Mouse (Mus musculus) limb, embryonic 14.5 days (tissue): ENCODE data around the gene Xlr5a. TPM values are rescaled to one million over a fixed set of nuclear protein-coding genes. Genes with fewer than 3 reads are reported as not detected.
"Not testable (repeated sequence)": the region's sequence is repeated elsewhere in the genome, so short reads cannot be mapped to it uniquely, and the experiment has no call there.

Experiments used
- ATAC-seq: fragments of 200-750 bp; cut with Nextera tagmentation; 2 replicates; pipeline ENCODE4 v1.8.0; 2017; ENCODE audit warnings: low read depth, moderate number of reproducible peaks, moderate TSS enrichment; ENCODE audit not compliant: low FRiP score
- DNase-seq: peaks from one replicate; pipeline ENCODE4 v3.0.0-alpha.2; 2015; ENCODE audit warnings: low spot score
- H3K27ac ChIP-seq: fragments of 300-500 bp; sonication (generic); replicated peaks from 2 replicates; pipeline ENCODE4 v1.5.1; 2014; ENCODE audit warnings: low read depth, mild to moderate bottlenecking, low read length, moderate library complexity, mixed read lengths
- H3K27me3 ChIP-seq: fragments of 300-500 bp; sonication (generic); 2 replicates; pipeline ENCODE4 v1.6.1; 2014; ENCODE audit warnings: low read length, mixed read lengths; ENCODE audit not compliant: control insufficient read depth, insufficient read depth
- H3K36me3 ChIP-seq: fragments of 300-500 bp; sonication (generic); 2 replicates; pipeline ENCODE4 v1.6.1; 2014; ENCODE audit warnings: mild to moderate bottlenecking, low read length, moderate library complexity, mixed read lengths; ENCODE audit not compliant: control insufficient read depth, insufficient read depth
- H3K4me1 ChIP-seq: fragments of 300-500 bp; sonication (generic); 2 replicates; pipeline ENCODE4 v1.6.1; 2014; ENCODE audit warnings: antibody characterized with exemption, low read length, mixed read lengths; ENCODE audit not compliant: control insufficient read depth, insufficient read depth
- H3K4me2 ChIP-seq: fragments of 300-500 bp; sonication (generic); replicated peaks from 2 replicates; pipeline ENCODE4 v1.6.1; 2014; ENCODE audit warnings: low read depth, mild to moderate bottlenecking, low read length, moderate library complexity; ENCODE audit not compliant: severe bottlenecking
- H3K4me3 ChIP-seq: fragments of 300-500 bp; sonication (generic); replicated peaks from 2 replicates; pipeline ENCODE4 v1.5.1; 2014; ENCODE audit warnings: low read length
- H3K9ac ChIP-seq: fragments of 300-500 bp; sonication (generic); 2 replicates; pipeline ENCODE4 v1.6.1; 2014; ENCODE audit warnings: mild to moderate bottlenecking, low read depth, low read length, moderate library complexity; ENCODE audit not compliant: severe bottlenecking
- H3K9me3 ChIP-seq: fragments of 300-500 bp; sonication (generic); 2 replicates; pipeline ENCODE4 v1.6.1; 2016; ENCODE audit warnings: low read length; ENCODE audit not compliant: control insufficient read depth
- POLR2A ChIP-seq: fragments of 200-500 bp; IDR thresholded peaks from 2 replicates; pipeline ENCODE4 v1.8.0; 2012; ENCODE audit warnings: inconsistent platforms, mild to moderate bottlenecking, moderate library complexity, borderline replicate concordance; ENCODE audit not compliant: insufficient read depth, insufficient read length; ENCODE audit errors: extremely low read depth
- WGBS: fragments of 180-500 bp; shearing (Covaris S2); extraction: QIAGEN DNeasy Blood & Tissue Kit; methylation state at CpG from one replicate; pipeline ENCODE4 v1.1.7; 2014; 5-methylcytosine and 5-hydroxymethylcytosine counted together
- polyA plus RNA-seq, 2 experiments: library from polyadenylated mRNA; depleted of rRNA in 1 of 2; stranded (reverse) in 1 of 2; unstranded in 1 of 2; fragments of >200 nt; fragmentation: Nextera tagmentation in 1 of 2; extraction: Ambion mirVana in 1 of 2; gene quantifications; 2 replicates each; pipeline versions ENCODE4 v1.2.1 to v1.2.3; 2012 to 2014

Gene Xlr5a
- 0.06 TPM in 1 of 2 replicates, not detected in the other for polyA plus RNA-seq (2012; rRNA removed)
- polyA plus RNA-seq (2014; fragmentation: Nextera tagmentation; extraction: Ambion mirVana): 0.12 TPM in 1 of 2 replicates, not detected in the other

- not testable (repeated sequence) for H3K27ac ChIP-seq
Measured at GRCm38 (mm10) chrX:73292876-73293275, at the start of gene Xlr5a, which contains the start of gene Xlr5c. TSS of gene Xlr5a (minus strand) at chrX:73292976. TSS of gene Xlr5c (minus strand) at chrX:73292976.

DNA sequence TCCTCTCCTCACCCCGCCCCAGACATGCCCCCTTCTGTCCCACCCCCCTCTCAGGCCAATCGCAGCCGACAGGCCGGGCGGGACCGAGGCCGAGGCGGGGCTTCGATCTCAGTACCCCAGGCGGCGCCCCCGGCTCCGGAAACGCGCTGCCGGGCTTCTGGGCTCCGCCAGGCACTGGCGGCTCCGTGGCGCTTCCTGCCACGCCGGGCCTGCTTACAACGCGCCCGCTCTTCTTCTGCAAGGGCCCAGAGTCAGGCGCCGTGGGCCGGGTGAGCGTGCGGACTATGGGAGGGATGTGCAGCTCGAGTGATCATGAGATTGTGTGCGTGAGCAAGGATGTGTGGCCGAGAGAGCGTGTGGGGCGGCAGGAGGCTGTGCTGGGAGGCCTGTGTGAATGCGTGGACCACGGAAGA, 49.7 kb upstream of the Xlr5a start, which contains the start of gene Zfp275:
Gene Zfp275 (plus strand): TSS at position 139 of the 413 bp plus-strand sequence.
- H3K4me1 ChIP-seq: no peaks in the 10 kb centered on the region
- peak within 1 kb of the TSS; percentile 72 for H3K9ac ChIP-seq
- ATAC-seq (peak; percentile 96), DNase-seq (peak; percentile 69)
- 0 out of 2 replicates have a peak, but pooled peaks have one; percentile 57 for TF ChIP-seq POLR2A
- 22% methylated on average over 32 of the region's 37 CpGs for WGBS
- H3K27ac ChIP-seq: peak within 1 kb of the TSS; percentile 76
- H3K4me3 ChIP-seq: peak within 1 kb of the TSS; percentile 57
- H3K27me3 ChIP-seq: no peaks in the 10 kb centered on the region
- peak within 1 kb of the TSS; percentile 53 for H3K4me2 ChIP-seq
- peaks cover 8% of the 10 kb centered on the region; the same call in 1 of the 2 replicates for H3K36me3 ChIP-seq
- no peaks in the 10 kb centered on the region for H3K9me3 ChIP-seq

More at GRCm38 (mm10) chrX:73292876-73293275, at the start of gene Xlr5a, which contains the start of gene Xlr5c:
- not testable (repeated sequence) for DNase-seq, ATAC-seq, H3K4me1 ChIP-seq, H3K36me3 ChIP-seq, H3K4me2 ChIP-seq, H3K4me3 ChIP-seq, H3K27me3 ChIP-seq, H3K9me3 ChIP-seq, H3K9ac ChIP-seq
- WGBS: 92% methylated on average over 12 of the region's 17 CpGs

DNA sequence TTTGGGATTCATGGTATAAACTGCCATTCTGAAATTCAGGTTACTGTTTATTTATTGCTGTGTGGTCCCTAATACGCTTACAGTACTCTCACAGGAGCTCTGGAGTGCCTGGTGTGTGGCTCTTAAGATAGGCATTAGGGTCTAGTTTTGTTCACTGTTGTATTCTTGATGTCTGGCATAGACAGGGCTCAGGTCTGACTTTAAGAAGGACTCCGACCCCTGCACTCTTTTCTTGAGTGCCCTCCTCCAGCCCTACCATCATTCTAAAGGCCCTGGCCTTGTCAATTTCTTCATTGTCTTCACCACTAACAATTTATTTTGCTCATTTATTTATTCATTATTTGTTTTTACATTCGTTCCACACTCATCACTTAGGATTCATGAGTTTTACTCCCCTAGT, 49.3 kb upstream of the Xlr5a start:
- Histone ChIP-seq H3K4me1 (no peaks in the 10 kb centered on the region), H3K4me2 (peak overlapping the region; percentile 53; the same call in 1 of the 2 replicates), H3K9me3 (no peaks in the 10 kb centered on the region), H3K27me3 (no peaks in the 10 kb centered on the region), H3K4me3 (peak overlapping the region; percentile 57), H3K36me3 (peaks cover 8% of the 10 kb centered on the region; the same call in 1 of the 2 replicates), H3K9ac (no peak overlapping the region), H3K27ac (no peak overlapping the region)
- ATAC-seq (0 out of 2 replicates have a peak, but pooled peaks have one; percentile 7), DNase-seq (no peak)
- WGBS: 33% methylated on average over 3 of the region's 3 CpGs
- TF ChIP-seq POLR2A: no peak

- no peak overlapping the region for H3K9ac ChIP-seq
- ATAC-seq (no peak), DNase-seq (no peak)
- no peak for TF ChIP-seq POLR2A
- no peaks in the 10 kb centered on the region for H3K4me1 ChIP-seq
- H3K27me3 ChIP-seq: no peaks in the 10 kb centered on the region
- no peaks in the 10 kb centered on the region for H3K9me3 ChIP-seq
- no peak overlapping the region for H3K27ac ChIP-seq
- WGBS: 67% methylated on average over 1 of the region's 1 CpGs
- H3K4me3 ChIP-seq: no peak overlapping the region
- H3K4me2 ChIP-seq: no peak overlapping the region
- H3K36me3 ChIP-seq: peaks cover 8% of the 10 kb centered on the region; the same call in 1 of the 2 replicates
Measured at GRCm38 (mm10) chrX:73341473-73341872, 48.7 kb upstream of the Xlr5a start.

DNA sequence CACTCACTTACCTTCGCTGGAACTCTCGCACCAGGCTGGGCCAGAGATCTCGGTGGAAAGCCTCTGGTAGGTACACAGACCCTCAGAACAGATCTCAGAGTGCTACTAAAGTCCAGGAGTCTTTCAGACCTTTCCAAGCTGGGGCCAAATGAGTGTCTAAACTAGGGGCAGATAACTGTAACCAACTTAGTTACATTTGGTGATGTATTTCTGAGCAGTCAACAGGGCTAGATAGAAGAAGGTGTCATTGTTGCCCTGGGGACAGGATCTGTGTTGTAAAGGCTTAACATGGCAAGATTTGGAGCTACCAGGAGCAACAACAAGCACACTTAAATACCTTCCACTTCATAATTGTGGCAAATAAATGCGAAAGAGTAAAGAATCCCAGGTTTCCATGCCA, 44.0 kb upstream of the Xlr5a start, which contains the start of gene Gm45015:
Gene Gm45015 (minus strand): TSS at position 101 of the 400 bp plus-strand sequence.
- Histone ChIP-seq H3K4me3 (no peak within 1 kb of the TSS), H3K27me3 (no peaks in the 10 kb centered on the region), H3K4me2 (no peak within 1 kb of the TSS), H3K4me1 (no peaks in the 10 kb centered on the region), H3K27ac (no peak within 1 kb of the TSS), H3K9me3 (no peaks in the 10 kb centered on the region), H3K9ac (no peak within 1 kb of the TSS), H3K36me3 (no peaks in the 10 kb centered on the region)
- no peak for TF ChIP-seq POLR2A
- ATAC-seq: no peak
- WGBS: 81% methylated on average over 4 of the region's 4 CpGs
- no peak for DNase-seq

GRCm38 (mm10) chrX:73333548-73333947, 40.8 kb upstream of the Xlr5a start:
- no peak for TF ChIP-seq POLR2A
- Histone ChIP-seq H3K27me3 (no peaks in the 10 kb centered on the region), H3K9ac (no peak overlapping the region), H3K9me3 (no peaks in the 10 kb centered on the region), H3K4me2 (no peak overlapping the region), H3K27ac (no peak overlapping the region), H3K4me1 (no peaks in the 10 kb centered on the region), H3K36me3 (no peaks in the 10 kb centered on the region), H3K4me3 (no peak overlapping the region)
- ATAC-seq (no peak), DNase-seq (peak; percentile 13)
